Mouse (Mus musculus) MEL (cell line): ENCODE data around the gene Il27ra. TPM values are rescaled to one million over a fixed set of nuclear protein-coding genes. Genes with fewer than 3 reads are reported as not detected.

ENCODE experiments used
- DNase-seq: peaks from one replicate; pipeline ENCODE4 v3.0.0; 2011; ENCODE audit warnings: low read depth, low spot score
- H3K27ac ChIP-seq: 2 replicates; pipeline ENCODE4 v1.5.1; 2012; ENCODE audit warnings: low read depth, mild to moderate bottlenecking, control low read depth, low read length, moderate library complexity; ENCODE audit not compliant: control insufficient read depth
- H3K27me3 ChIP-seq, 2 experiments: fragments of 150-350 bp in 1 of 2; sonication (generic) in 1 of 2; 2 replicates each; pipeline ENCODE4 v1.6.1; 2012; ENCODE audit warnings: low read length in 2 of 2, mild to moderate bottlenecking in 2 of 2, improper control_type of control experiment in 1 of 2, moderate library complexity in 1 of 2; ENCODE audit not compliant: insufficient read depth in 2 of 2, control insufficient read depth in 1 of 2
- H3K36me3 ChIP-seq, 2 experiments: 2 replicates each; pipeline ENCODE4 v1.6.1; 2012 to 2014; ENCODE audit warnings: low read length in 2 of 2, improper control_type of control experiment in 1 of 2, inconsistent platforms in 1 of 2, mild to moderate bottlenecking in 1 of 2; ENCODE audit not compliant: insufficient read depth in 2 of 2, control insufficient read depth in 1 of 2
- H3K4me1 ChIP-seq, 2 experiments: fragments of 150-350 bp in 1 of 2; sonication (generic) in 1 of 2; 2 replicates each; pipeline ENCODE4 v1.6.1; 2012; ENCODE audit warnings: low read length in 2 of 2, improper control_type of control experiment in 1 of 2, mild to moderate bottlenecking in 1 of 2; ENCODE audit not compliant: insufficient read depth in 2 of 2, control insufficient read depth in 1 of 2
- H3K4me3 ChIP-seq, 2 experiments: fragments of 150-350 bp in 1 of 2; sonication (generic) in 1 of 2; 2 replicates each; pipeline ENCODE4 v1.5.1; 2012; ENCODE audit warnings: low read depth in 2 of 2, low read length in 2 of 2, mild to moderate bottlenecking in 2 of 2, moderate library complexity in 2 of 2, control low read depth in 1 of 2, improper control_type of control experiment in 1 of 2; ENCODE audit not compliant: control insufficient read depth in 1 of 2, insufficient read depth in 1 of 2
- H3K79me2 ChIP-seq: 2 replicates; pipeline ENCODE4 v1.6.1; 2012; ENCODE audit warnings: mild to moderate bottlenecking, low read length, moderate library complexity; ENCODE audit not compliant: control insufficient read depth, poor library complexity, insufficient read depth
- H3K9ac ChIP-seq: 2 replicates; pipeline ENCODE4 v1.6.1; 2012; ENCODE audit warnings: low read depth, mild to moderate bottlenecking, control low read depth, low read length, moderate library complexity; ENCODE audit not compliant: control insufficient read depth, poor library complexity, severe bottlenecking
- H3K9me3 ChIP-seq: fragments of 150-350 bp; sonication (generic); replicated peaks from 2 replicates; pipeline ENCODE4 v1.6.1; 2012; ENCODE audit warnings: mild to moderate bottlenecking, low read length, improper control_type of control experiment, moderate library complexity; ENCODE audit not compliant: insufficient read depth
- BHLHE40 ChIP-seq: IDR thresholded peaks from 2 replicates; pipeline ENCODE4 v1.6.1; 2012; ENCODE audit warnings: low read depth, mild to moderate bottlenecking, inconsistent platforms, low read length, improper control_type of control experiment, borderline replicate concordance
- CHD1 ChIP-seq: IDR thresholded peaks from 2 replicates; pipeline ENCODE4 v1.6.1; 2012; ENCODE audit warnings: low read depth, mild to moderate bottlenecking, inconsistent platforms, low read length, improper control_type of control experiment
- CHD2 ChIP-seq: IDR thresholded peaks from 2 replicates; pipeline ENCODE4 v1.6.1; 2011; ENCODE audit warnings: low read length, improper control_type of control experiment
- E2F4 ChIP-seq: IDR thresholded peaks from 2 replicates; pipeline ENCODE4 v1.6.1; 2011; ENCODE audit warnings: low read depth, low read length, improper control_type of control experiment, borderline replicate concordance
- ELF1 ChIP-seq: IDR thresholded peaks from 2 replicates; pipeline ENCODE4 v1.6.1; 2014; ENCODE audit warnings: low read depth, mild to moderate bottlenecking, inconsistent platforms, low read length, improper control_type of control experiment, moderate library complexity
- GATA1 ChIP-seq: IDR thresholded peaks from 2 replicates; pipeline ENCODE4 v1.6.1; 2011; ENCODE audit warnings: low read depth, low read length, improper control_type of control experiment
- HCFC1 ChIP-seq: IDR thresholded peaks from 2 replicates; pipeline ENCODE4 v1.6.1; 2012; ENCODE audit warnings: low read depth, mild to moderate bottlenecking, inconsistent platforms, low read length, improper control_type of control experiment, moderate library complexity
- JUND ChIP-seq: IDR thresholded peaks from 2 replicates; pipeline ENCODE4 v1.6.1; 2011; ENCODE audit warnings: low read depth, mild to moderate bottlenecking, improper control_type of control experiment, low read length
- KAT2A ChIP-seq: conservative IDR thresholded peaks from 2 replicates; pipeline ENCODE4 v1.6.1; 2012; ENCODE audit warnings: low read depth, low read length, improper control_type of control experiment, inconsistent platforms
- MAFK ChIP-seq: IDR thresholded peaks from 2 replicates; pipeline ENCODE4 v1.6.1; 2011; ENCODE audit warnings: low read depth, mild to moderate bottlenecking, low read length, improper control_type of control experiment, borderline replicate concordance
- MAX ChIP-seq: IDR thresholded peaks from 2 replicates; pipeline ENCODE4 v1.6.1; 2011; ENCODE audit warnings: low read length, improper control_type of control experiment
- MAZ ChIP-seq: IDR thresholded peaks from 2 replicates; pipeline ENCODE4 v1.6.1; 2012; ENCODE audit warnings: low read depth, mild to moderate bottlenecking, inconsistent platforms, low read length, improper control_type of control experiment
- MXI1 ChIP-seq: IDR thresholded peaks from 2 replicates; pipeline ENCODE4 v1.6.1; 2011; ENCODE audit warnings: mild to moderate bottlenecking, low read depth, low read length, improper control_type of control experiment
- POLR2A ChIP-seq, 2 experiments: IDR thresholded peaks; 2 replicates each; pipeline ENCODE4 v1.6.1; 2011 to 2012; ENCODE audit warnings: low read length in 2 of 2, mild to moderate bottlenecking in 2 of 2, control low read depth in 1 of 2, improper control_type of control experiment in 1 of 2, low read depth in 1 of 2, moderate library complexity in 1 of 2; ENCODE audit not compliant: control insufficient read depth in 1 of 2, insufficient read depth in 1 of 2, poor library complexity in 1 of 2
- POLR2AphosphoS2 ChIP-seq: IDR thresholded peaks from 2 replicates; pipeline ENCODE4 v1.6.1; 2011; ENCODE audit warnings: low read length, improper control_type of control experiment
- POLR2AphosphoS5 ChIP-seq: IDR thresholded peaks from 2 replicates; pipeline ENCODE4 v1.6.1; 2012; ENCODE audit warnings: low read depth, borderline replicate concordance, mild to moderate bottlenecking, inconsistent platforms, low read length, moderate library complexity, mixed read lengths
- SMC3 ChIP-seq: IDR thresholded peaks from 2 replicates; pipeline ENCODE4 v1.6.1; 2011; ENCODE audit warnings: low read depth, low read length, improper control_type of control experiment
- TBP ChIP-seq: IDR thresholded peaks from 2 replicates; pipeline ENCODE4 v1.8.0; 2011; ENCODE audit warnings: low read depth, low read length, improper control_type of control experiment
- USF1 ChIP-seq: IDR thresholded peaks from 2 replicates; pipeline ENCODE4 v1.6.1; 2014; ENCODE audit warnings: low read depth, mild to moderate bottlenecking, inconsistent platforms, low read length, improper control_type of control experiment, moderate library complexity
- USF2 ChIP-seq, 2 experiments: IDR thresholded peaks; 2 replicates each; pipeline ENCODE4 v1.6.1; 2011 to 2012; ENCODE audit warnings: improper control_type of control experiment in 2 of 2, low read length in 2 of 2, borderline replicate concordance in 1 of 2, inconsistent platforms in 1 of 2, low read depth in 1 of 2, mild to moderate bottlenecking in 1 of 2; ENCODE audit not compliant: insufficient read depth in 1 of 2
- ZC3H11A ChIP-seq: IDR thresholded peaks from 2 replicates; pipeline ENCODE4 v1.6.1; 2012; ENCODE audit warnings: low read depth, mild to moderate bottlenecking, inconsistent platforms, low read length, improper control_type of control experiment
- ZKSCAN1 ChIP-seq: IDR thresholded peaks from 2 replicates; pipeline ENCODE4 v1.6.1; 2012; ENCODE audit warnings: low read depth, mild to moderate bottlenecking, inconsistent platforms, low read length, improper control_type of control experiment, moderate library complexity
- ZMIZ1 ChIP-seq: IDR thresholded peaks from 2 replicates; pipeline ENCODE4 v1.6.1; 2012; ENCODE audit warnings: low read depth, mild to moderate bottlenecking, inconsistent platforms, low read length, improper control_type of control experiment, moderate library complexity
- ZNF384 ChIP-seq: IDR thresholded peaks from 2 replicates; pipeline ENCODE4 v1.6.1; 2012; ENCODE audit warnings: low read depth, mild to moderate bottlenecking, inconsistent platforms, low read length, improper control_type of control experiment
- polyA plus RNA-seq, 2 experiments: library from polyadenylated mRNA; stranded (reverse) in 1 of 2; unstranded in 1 of 2; fragments of >175 nt in 1 of 2; fragments of >200 nt in 1 of 2; gene quantifications; 2 replicates each; pipeline versions ENCODE4 v1.2.1 to v1.2.4; 2012; ENCODE audit warnings: low replicate concordance in 2 of 2, low read depth in 1 of 2; ENCODE audit not compliant: insufficient read length in 2 of 2, insufficient read depth in 1 of 2, missing spikeins in 1 of 2
- total RNA-seq: library from RNA; depleted of rRNA; stranded (reverse); fragments of 300-350 nt; gene quantifications from 2 replicates; pipeline ENCODE4 v1.2.3, GENCODE M21; 2012

The Il27ra gene
- total and polyA plus RNA-seq, 3 experiments, result 31.8 to 38.5 TPM; not detected in 1

DNA sequence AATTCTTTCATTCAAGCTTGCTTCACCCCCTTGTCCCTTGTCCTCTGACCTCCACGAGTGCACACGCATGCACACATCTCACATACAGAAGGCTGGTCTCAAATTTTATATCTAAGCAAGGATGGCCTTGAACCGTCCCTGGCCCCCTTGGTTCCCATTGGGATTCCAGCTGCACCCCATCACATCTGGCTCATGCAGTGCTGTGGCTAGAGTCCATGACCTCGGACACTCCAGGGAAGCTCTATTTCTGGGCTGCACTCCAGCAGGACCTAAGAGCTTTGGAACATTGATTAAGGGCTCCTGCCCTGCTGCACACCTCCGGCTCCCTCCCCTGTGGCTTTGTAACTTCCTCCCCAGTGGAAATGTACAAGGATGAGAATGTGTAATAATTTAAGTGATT is 4.4 kb downstream of the Il27ra start:
- Histone ChIP-seq H3K4me3 (no peak overlapping the region), H3K9me3 (no peaks in the 10 kb centered on the region), H3K79me2 (peaks cover 16% of the 10 kb centered on the region), H3K27ac (no peak overlapping the region), H3K36me3 (peaks cover 4 to 10% of the 10 kb centered on the region in 2 experiments; a peak in 3 of 4 replicates), H3K9ac (no peak overlapping the region), H3K4me1 (peaks cover 0 to 12% of the 10 kb centered on the region in 2 experiments; a peak in 2 of 4 replicates), H3K27me3 (no peaks in the 10 kb centered on the region)
- DNase-seq, result no peak
- TF ChIP-seq USF1, result no peak
- no peak for TF ChIP-seq CHD2
- TF ChIP-seq ZC3H11A, result no peak
- no peak for TF ChIP-seq POLR2AphosphoS5

DNA sequence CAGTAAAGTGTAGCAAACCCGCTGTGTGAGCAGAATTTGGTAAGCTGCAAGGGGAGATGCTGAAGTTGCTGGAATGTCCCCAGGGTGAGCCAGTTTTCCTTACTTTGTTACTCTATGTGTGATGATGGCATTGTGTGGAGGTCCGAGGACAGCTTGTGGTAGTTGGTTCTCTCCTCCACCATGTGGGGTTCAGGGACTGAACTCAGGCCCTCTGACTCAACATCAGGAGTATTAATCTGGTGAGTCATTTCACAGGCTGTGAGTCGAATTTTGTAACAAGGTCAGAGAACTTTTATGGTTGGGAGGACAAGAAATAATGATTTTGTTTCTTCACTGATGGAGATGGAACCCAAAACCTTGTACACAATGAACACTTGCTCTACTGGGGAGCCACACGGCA is 9.6 kb downstream of the Il27ra start:
- Histone ChIP-seq H3K4me3 (no peak overlapping the region), H3K79me2 (no peaks in the 10 kb centered on the region)
- TF ChIP-seq ELF1 (no peak), JUND (no peak), ZKSCAN1 (no peak), USF1 (no peak), KAT2A (no peak), MAFK (no peak), USF2 (IDR thresholded peaks at IDR 0.05; ENCODE audit: borderline replicate concordance in 1 of 2, insufficient read depth in 1 of 2, low read depth in 1 of 2, low read length in 2 of 2) (no peak), ZC3H11A (no peak), POLR2AphosphoS5 (no peak), ZNF384 (no peak), POLR2AphosphoS2 (no peak), HCFC1 (no peak)
- TF ChIP-seq, all 39 proteins: peak for 0
- Histone ChIP-seq H3K27ac (no peak overlapping the region), H3K4me1 (no peaks in the 10 kb centered on the region), H3K27me3 (no peaks in the 10 kb centered on the region), H3K9ac (no peak overlapping the region), H3K36me3 (peaks cover 0 to 6% of the 10 kb centered on the region in 2 experiments; a peak in 2 of 4 replicates), H3K9me3 (no peaks in the 10 kb centered on the region)
- DNase-seq, result no peak

DNA sequence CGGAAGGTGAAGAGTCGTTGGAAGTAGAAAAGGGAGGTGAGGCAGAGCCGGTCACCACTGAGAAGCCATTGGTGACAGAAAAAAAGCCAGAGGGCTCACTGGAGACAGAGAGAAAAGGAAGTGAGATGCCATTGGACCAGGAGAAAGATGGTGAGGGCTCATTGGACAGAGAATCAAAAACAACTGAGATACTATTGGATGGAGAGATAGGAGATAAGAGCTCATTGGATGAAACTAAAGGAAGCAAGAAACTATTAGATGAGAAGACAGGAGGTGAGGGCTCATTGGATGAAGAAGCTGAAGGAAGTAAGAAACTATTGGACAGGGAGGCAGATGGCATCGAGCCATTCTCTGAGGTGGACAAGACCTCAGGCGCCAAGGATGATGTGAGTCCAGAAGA is 13.1 kb downstream of the Il27ra start:
- no peak overlapping the region for H3K4me3 ChIP-seq
- peak; percentile 61 for DNase-seq
- H3K9me3 ChIP-seq, result no peaks in the 10 kb centered on the region
- no peak overlapping the region for H3K9ac ChIP-seq
- no peaks in the 10 kb centered on the region for H3K79me2 ChIP-seq
- H3K4me1 ChIP-seq, result no peaks in the 10 kb centered on the region
- no peak overlapping the region for H3K27ac ChIP-seq
- no peaks in the 10 kb centered on the region for H3K27me3 ChIP-seq
- TF ChIP-seq HCFC1 (no peak), CHD2 (peak; percentile 32; the same call in 1 of the 2 replicates), E2F4 (no peak), MAX (no peak), ZMIZ1 (no peak), BHLHE40 (no peak), GATA1 (peak; percentile 54; the same call in 1 of the 2 replicates), MXI1 (no peak), JUND (no peak), MAZ (no peak), SMC3 (no peak), POLR2AphosphoS5 (no peak), POLR2AphosphoS2 (no peak), TBP (no peak), ZNF384 (no peak), POLR2A (IDR thresholded peaks at IDR 0.05; ENCODE audit: control insufficient read depth in 1 of 2, insufficient read depth in 1 of 2, low read depth in 1 of 2, low read length in 2 of 2, poor library complexity in 1 of 2) (no peak), CHD1 (no peak)
- H3K36me3 ChIP-seq, result peaks cover 0 to 3% of the 10 kb centered on the region in 2 experiments; a peak in 2 of 4 replicates
